Mouse (Mus musculus): ENCODE data around the gene Elovl3. TPM values are rescaled to one million over a fixed set of nuclear protein-coding genes. Genes with fewer than 3 reads are reported as not detected.

The Elovl3 gene
- polyA plus RNA-seq, 1 experiment = not detected

- Histone ChIP-seq H3K27ac (ENCODE audit: insufficient read depth, low read length) (no peak overlapping the region), H3K4me3 (ENCODE audit: insufficient read depth, low read length) (no peak overlapping the region), H3K4me1 (ENCODE audit: control insufficient read depth, insufficient read depth, low read length) (no peaks in the 10 kb centered on the region)
- TF ChIP-seq CTCF (IDR thresholded peaks at IDR 0.05; ENCODE audit: borderline replicate concordance, insufficient read depth, low read length) (no peak), POLR2A (IDR thresholded peaks at IDR 0.05; ENCODE audit: low read depth, low read length) (no peak)
Measured at GRCm38 (mm10) chr19:46132577-46132976, 880 bp downstream of the Elovl3 start.

GRCm38 (mm10) chr19:46135297-46135696, 3.6 kb downstream of the Elovl3 start:
- H3K4me3 ChIP-seq (ENCODE audit: insufficient read depth, low read length) = peak overlapping the region; percentile 37; the same call in 1 of the 2 replicates
- TF ChIP-seq CTCF (IDR thresholded peaks at IDR 0.05; ENCODE audit: borderline replicate concordance, insufficient read depth, low read length) (peak; percentile 98), POLR2A (IDR thresholded peaks at IDR 0.05; ENCODE audit: low read depth, low read length) (no peak)
- H3K4me1 ChIP-seq (ENCODE audit: control insufficient read depth, insufficient read depth, low read length) = no peaks in the 10 kb centered on the region
- H3K27ac ChIP-seq (ENCODE audit: insufficient read depth, low read length) = no peak overlapping the region

- Histone ChIP-seq H3K4me3 (ENCODE audit: insufficient read depth, low read length) (peak overlapping the region; percentile 37), H3K27ac (ENCODE audit: insufficient read depth, low read length) (no peak overlapping the region), H3K4me1 (ENCODE audit: control insufficient read depth, insufficient read depth, low read length) (no peaks in the 10 kb centered on the region)
- TF ChIP-seq CTCF (IDR thresholded peaks at IDR 0.05; ENCODE audit: borderline replicate concordance, insufficient read depth, low read length) (no peak), POLR2A (IDR thresholded peaks at IDR 0.05; ENCODE audit: low read depth, low read length) (no peak)
Measured at GRCm38 (mm10) chr19:46135789-46136638, 4.3 kb downstream of the Elovl3 start.

GRCm38 (mm10) chr19:46136639-46137580, 5.2 kb downstream of the Elovl3 start:
- H3K4me3 ChIP-seq (ENCODE audit: insufficient read depth, low read length) = peak overlapping the region; percentile 37; the same call in 1 of the 2 replicates

GRCm38 (mm10) chr19:46140324-46140723, 8.6 kb downstream of the Elovl3 start:
- Histone ChIP-seq H3K4me1 (ENCODE audit: control insufficient read depth, insufficient read depth, low read length) (no peaks in the 10 kb centered on the region), H3K27ac (ENCODE audit: insufficient read depth, low read length) (no peak overlapping the region), H3K4me3 (ENCODE audit: insufficient read depth, low read length) (no peak overlapping the region)
- TF ChIP-seq POLR2A (IDR thresholded peaks at IDR 0.05; ENCODE audit: low read depth, low read length) (no peak), CTCF (IDR thresholded peaks at IDR 0.05; ENCODE audit: borderline replicate concordance, insufficient read depth, low read length) (no peak)

More at GRCm38 (mm10) chr19:46136639-46137580, 5.2 kb downstream of the Elovl3 start:
- TF ChIP-seq CTCF (IDR thresholded peaks at IDR 0.05; ENCODE audit: borderline replicate concordance, insufficient read depth, low read length) (peak; percentile 87), POLR2A (IDR thresholded peaks at IDR 0.05; ENCODE audit: low read depth, low read length) (no peak)
- no peak overlapping the region for H3K27ac ChIP-seq (ENCODE audit: insufficient read depth, low read length)
- H3K4me1 ChIP-seq (ENCODE audit: control insufficient read depth, insufficient read depth, low read length) = no peaks in the 10 kb centered on the region

GRCm38 (mm10) chr19:46141091-46141490, 9.4 kb downstream of the Elovl3 start:
- Histone ChIP-seq H3K4me1 (ENCODE audit: control insufficient read depth, insufficient read depth, low read length) (no peaks in the 10 kb centered on the region), H3K4me3 (ENCODE audit: insufficient read depth, low read length) (no peak overlapping the region), H3K27ac (ENCODE audit: insufficient read depth, low read length) (no peak overlapping the region)
- no peak for TF ChIP-seq CTCF (IDR thresholded peaks at IDR 0.05; ENCODE audit: borderline replicate concordance, insufficient read depth, low read length)

- Histone ChIP-seq H3K4me1 (ENCODE audit: control insufficient read depth, insufficient read depth, low read length) (no peaks in the 10 kb centered on the region), H3K4me3 (ENCODE audit: insufficient read depth, low read length) (peak within 1 kb of the TSS; percentile 50), H3K27ac (ENCODE audit: insufficient read depth, low read length) (no peak within 1 kb of the TSS)
- TF ChIP-seq POLR2A (IDR thresholded peaks at IDR 0.05; ENCODE audit: low read depth, low read length) (no peak), CTCF (IDR thresholded peaks at IDR 0.05; ENCODE audit: borderline replicate concordance, insufficient read depth, low read length) (no peak)
Measured at GRCm38 (mm10) chr19:46147511-46148371, 16.0 kb downstream of the Elovl3 start, which contains the start of gene Pitx3. TSS of gene Pitx3 (minus strand) at chr19:46148326.

- H3K4me3 ChIP-seq (ENCODE audit: insufficient read depth, low read length) = peak overlapping the region; percentile 50
- H3K4me1 ChIP-seq (ENCODE audit: control insufficient read depth, insufficient read depth, low read length) = no peaks in the 10 kb centered on the region
- H3K27ac ChIP-seq (ENCODE audit: insufficient read depth, low read length) = no peak overlapping the region
- no peak for TF ChIP-seq POLR2A (IDR thresholded peaks at IDR 0.05; ENCODE audit: low read depth, low read length)
- no peak for TF ChIP-seq CTCF (IDR thresholded peaks at IDR 0.05; ENCODE audit: borderline replicate concordance, insufficient read depth, low read length)
Measured at GRCm38 (mm10) chr19:46148372-46148760, 16.7 kb downstream of the Elovl3 start.

GRCm38 (mm10) chr19:46149091-46149490, 17.4 kb downstream of the Elovl3 start:
- TF ChIP-seq CTCF (IDR thresholded peaks at IDR 0.05; ENCODE audit: borderline replicate concordance, insufficient read depth, low read length) = no peak
- no peak for TF ChIP-seq POLR2A (IDR thresholded peaks at IDR 0.05; ENCODE audit: low read depth, low read length)
- Histone ChIP-seq H3K4me1 (ENCODE audit: control insufficient read depth, insufficient read depth, low read length) (peaks cover 6% of the 10 kb centered on the region; the same call in 1 of the 2 replicates), H3K27ac (ENCODE audit: insufficient read depth, low read length) (no peak overlapping the region), H3K4me3 (ENCODE audit: insufficient read depth, low read length) (no peak overlapping the region)
